Mouse (Mus musculus) inflammation-experienced regulatory T-cells, adult 6 months (primary cell): ENCODE results near the gene Mtg1. TPM values are rescaled to one million over a fixed set of nuclear protein-coding genes. Genes with fewer than 3 reads are reported as not detected.

Experiments used
- ATAC-seq: one replicate; pipeline ENCODE4 v1.8.0; 2017
- polyA plus RNA-seq, 3 experiments: library from polyadenylated mRNA; unstranded; fragments of 100-300 nt; shearing (Covaris generic); gene quantifications; one replicate each; pipeline ENCODE4 v1.2.1; 2017

Mtg1 gene
- polyA plus RNA-seq, 3 experiments from 2014 or later = 16.4 to 28.8 (median 22.9) TPM

GRCm38 (mm10) chr7:140190435-140190834 lies 53.1 kb downstream of the Mtg1 start:
- no peak for ATAC-seq

GRCm38 (mm10) chr7:140192445-140192844 lies 55.1 kb downstream of the Mtg1 start:
- no peak for ATAC-seq

- no peak for ATAC-seq
Observed at GRCm38 (mm10) chr7:140192851-140193250, 55.5 kb downstream of the Mtg1 start.

GRCm38 (mm10) chr7:140194031-140194430 lies 56.7 kb downstream of the Mtg1 start:
- no peak for ATAC-seq

- ATAC-seq = no peak
Observed at GRCm38 (mm10) chr7:140196002-140196401, 58.6 kb downstream of the Mtg1 start.

Other genes with a start within 250 kb of the Mtg1 start
- gene Kndc1, start 242.9 kb upstream of the Mtg1 start, polyA plus RNA-seq = under 1 TPM; 0.20 to 0.49 (median 0.38) TPM
- 1 to 10 TPM; 3.3 to 5.0 (median 3.6) TPM for gene Utf1, start 193.8 kb upstream of the Mtg1 start, polyA plus RNA-seq
- gene 6430531B16Rik, start 158.8 kb upstream of the Mtg1 start, polyA plus RNA-seq = 1 to 10 TPM in 2 of 3 experiments, under 1 TPM in 1; 0.66 to 1.5 (median 1.0) TPM
- gene Adam8, start 145.0 kb upstream of the Mtg1 start, polyA plus RNA-seq = 10 to 100 TPM in 2 of 3 experiments, 1 to 10 TPM in 1; 8.8 to 59.4 (median 13.1) TPM
- 10 to 100 TPM; 25.0 to 30.1 (median 25.7) TPM for gene Zfp511, start 101.2 kb upstream of the Mtg1 start, polyA plus RNA-seq
- 10 to 100 TPM; 24.8 to 32.5 (median 28.0) TPM for gene Tubgcp2, start 100.9 kb upstream of the Mtg1 start, polyA plus RNA-seq
- gene Msx3, start 88.5 kb upstream of the Mtg1 start, polyA plus RNA-seq = not detected
- not detected for gene Caly, start 55.0 kb upstream of the Mtg1 start, polyA plus RNA-seq
- gene Prap1, start 44.2 kb upstream of the Mtg1 start, polyA plus RNA-seq = not detected
- gene Fuom, start 35.1 kb upstream of the Mtg1 start, polyA plus RNA-seq = 10 to 100 TPM; 11.6 to 13.9 (median 12.7) TPM
- gene Paox, start 21.8 kb upstream of the Mtg1 start, polyA plus RNA-seq = 1 to 10 TPM; 1.9 to 5.3 (median 3.8) TPM
- 10 to 100 TPM; 73.3 to 94.2 (median 81.1) TPM for gene Echs1, start 21.1 kb upstream of the Mtg1 start, polyA plus RNA-seq
- not detected for gene Sprn, start 17.3 kb downstream of the Mtg1 start, polyA plus RNA-seq
- gene Olfr522, start 27.2 kb downstream of the Mtg1 start, polyA plus RNA-seq = under 1 TPM in 1 of 3 experiments, not detected in 2; 0.07 TPM
- not detected for gene Olfr523, start 35.7 kb downstream of the Mtg1 start, polyA plus RNA-seq
- under 1 TPM in 1 of 3 experiments, not detected in 2; 0.13 TPM for gene Olfr524, start 68.4 kb downstream of the Mtg1 start, polyA plus RNA-seq
- under 1 TPM in 2 of 3 experiments, not detected in 1; 0.27 to 0.55 TPM for gene Cd163l1, start 80.7 kb downstream of the Mtg1 start, polyA plus RNA-seq
- 1 to 10 TPM in 1 of 3 experiments, not detected in 2; 2.9 TPM for gene 5830411N06Rik, start 109.7 kb downstream of the Mtg1 start, polyA plus RNA-seq
- gene Olfr525, start 183.3 kb downstream of the Mtg1 start, polyA plus RNA-seq = under 1 TPM; 0.25 to 0.54 (median 0.34) TPM
- under 1 TPM in 2 of 3 experiments, not detected in 1; 0.23 to 0.35 TPM for gene Olfr527, start 196.5 kb downstream of the Mtg1 start, polyA plus RNA-seq
- gene Olfr60, start 224.1 kb downstream of the Mtg1 start, polyA plus RNA-seq = 1 to 10 TPM in 2 of 3 experiments, under 1 TPM in 1; 0.42 to 1.2 (median 1.0) TPM
- gene Olfr530, start 238.8 kb downstream of the Mtg1 start, polyA plus RNA-seq = under 1 TPM in 1 of 3 experiments, not detected in 2; 0.20 TPM